Mouse (Mus musculus): ENCODE data around the gene Adra2b. TPM values are rescaled to one million over a fixed set of nuclear protein-coding genes. Genes with fewer than 3 reads are reported as not detected.

Gene Adra2b
- polyA plus RNA-seq, 1 experiment from 2014 or later, result 0.47 TPM

GRCm38 (mm10) chr2:127391323-127391722, 28.3 kb downstream of the Adra2b start:
- Histone ChIP-seq H3K4me2 (no peak overlapping the region), H3K4me3 (no peak overlapping the region), H3K9me3 (no peaks in the 10 kb centered on the region), H3K27ac (replicated peaks) (no peak overlapping the region), H3K4me1 (replicated peaks) (no peaks in the 10 kb centered on the region), H3K36me3 (no peaks in the 10 kb centered on the region), H3K27me3 (no peaks in the 10 kb centered on the region), H3K9ac (no peak overlapping the region)
- 79% methylated on average over 3 of the region's 3 CpGs for WGBS
- ATAC-seq (ENCODE audit: low FRiP score, low read depth), result no peak

GRCm38 (mm10) chr2:127394606-127395161, 31.7 kb downstream of the Adra2b start:
- H3K9ac ChIP-seq, result no peak overlapping the region
- no peaks in the 10 kb centered on the region for H3K4me1 ChIP-seq (replicated peaks)
- no peaks in the 10 kb centered on the region for H3K36me3 ChIP-seq
- H3K27me3 ChIP-seq, result no peaks in the 10 kb centered on the region
- WGBS, result 88% methylated on average over 5 of the region's 5 CpGs
- H3K4me3 ChIP-seq, result no peak overlapping the region
- H3K9me3 ChIP-seq, result no peaks in the 10 kb centered on the region
- no peak for ATAC-seq (ENCODE audit: low FRiP score, low read depth)
- H3K27ac ChIP-seq (replicated peaks), result no peak overlapping the region
- H3K4me2 ChIP-seq, result no peak overlapping the region

GRCm38 (mm10) chr2:127398738-127399137, 35.7 kb downstream of the Adra2b start:
- Histone ChIP-seq H3K9me3 (no peaks in the 10 kb centered on the region), H3K4me1 (replicated peaks) (no peaks in the 10 kb centered on the region), H3K27ac (replicated peaks) (no peak overlapping the region), H3K9ac (no peak overlapping the region), H3K4me3 (no peak overlapping the region), H3K36me3 (no peaks in the 10 kb centered on the region), H3K27me3 (0 out of 2 replicates have a peak, but pooled peaks cover 2% of the 10 kb centered on the region), H3K4me2 (no peak overlapping the region)
- 89% methylated on average over 7 of the region's 7 CpGs for WGBS
- no peak for ATAC-seq (ENCODE audit: low FRiP score, low read depth)

- WGBS, result 91% methylated on average over 6 of the region's 6 CpGs
- no peak for ATAC-seq (ENCODE audit: low FRiP score, low read depth)
- no peaks in the 10 kb centered on the region for H3K27me3 ChIP-seq
- no peak overlapping the region for H3K4me2 ChIP-seq
- H3K36me3 ChIP-seq, result no peaks in the 10 kb centered on the region
- no peaks in the 10 kb centered on the region for H3K4me1 ChIP-seq (replicated peaks)
- no peaks in the 10 kb centered on the region for H3K9me3 ChIP-seq
- H3K27ac ChIP-seq (replicated peaks), result no peak overlapping the region
- H3K9ac ChIP-seq, result no peak overlapping the region
- H3K4me3 ChIP-seq, result no peak overlapping the region
Observed at GRCm38 (mm10) chr2:127411126-127411525, 48.1 kb downstream of the Adra2b start.

- H3K36me3 ChIP-seq, result no peaks in the 10 kb centered on the region
- H3K9ac ChIP-seq, result no peak overlapping the region
- H3K4me3 ChIP-seq, result no peak overlapping the region
- H3K4me2 ChIP-seq, result no peak overlapping the region
- H3K4me1 ChIP-seq (replicated peaks), result no peaks in the 10 kb centered on the region
- WGBS, result 76% methylated on average over 10 of the region's 10 CpGs
- ATAC-seq (ENCODE audit: low FRiP score, low read depth), result no peak
- no peak overlapping the region for H3K27ac ChIP-seq (replicated peaks)
- H3K27me3 ChIP-seq, result no peaks in the 10 kb centered on the region
- no peaks in the 10 kb centered on the region for H3K9me3 ChIP-seq
Observed at GRCm38 (mm10) chr2:127415806-127416205, 52.8 kb downstream of the Adra2b start.

- Histone ChIP-seq H3K4me3 (no peak overlapping the region), H3K36me3 (no peaks in the 10 kb centered on the region), H3K4me2 (no peak overlapping the region), H3K9ac (no peak overlapping the region), H3K27me3 (no peaks in the 10 kb centered on the region), H3K4me1 (replicated peaks) (no peaks in the 10 kb centered on the region), H3K9me3 (no peaks in the 10 kb centered on the region), H3K27ac (replicated peaks) (no peak overlapping the region)
- ATAC-seq (ENCODE audit: low FRiP score, low read depth), result no peak
- WGBS, result 62% methylated on average over 3 of the region's 3 CpGs
Observed at GRCm38 (mm10) chr2:127416706-127417105, 53.7 kb downstream of the Adra2b start.

Other genes with a start within 250 kb of the Adra2b start
- 17.3 and 18.7 TPM in 2 replicates for gene Ncaph, start 229.3 kb upstream of the Adra2b start, polyA plus RNA-seq (2015; fragmentation: Nextera tagmentation; extraction: Ambion mirVana)
- gene Itpripl1, start 219.8 kb upstream of the Adra2b start, polyA plus RNA-seq (2015; fragmentation: Nextera tagmentation; extraction: Ambion mirVana), result 11.0 and 11.2 TPM in 2 replicates
- 0.87 and 1.0 TPM in 2 replicates for gene 1810024B03Rik, start 154.9 kb upstream of the Adra2b start, polyA plus RNA-seq (2015; fragmentation: Nextera tagmentation; extraction: Ambion mirVana)
- 45.0 and 50.1 TPM in 2 replicates for gene Snrnp200, start 154.8 kb upstream of the Adra2b start, polyA plus RNA-seq (2015; fragmentation: Nextera tagmentation; extraction: Ambion mirVana)
- 56.6 and 59.6 TPM in 2 replicates for gene Ciao1, start 115.4 kb upstream of the Adra2b start, polyA plus RNA-seq (2015; fragmentation: Nextera tagmentation; extraction: Ambion mirVana)
- gene Tmem127, start 115.3 kb upstream of the Adra2b start, polyA plus RNA-seq (2015; fragmentation: Nextera tagmentation; extraction: Ambion mirVana), result 55.2 and 58.7 TPM in 2 replicates
- gene Stard7, start 93.0 kb upstream of the Adra2b start, polyA plus RNA-seq (2015; fragmentation: Nextera tagmentation; extraction: Ambion mirVana), result 88.4 and 92.5 TPM in 2 replicates
- gene Dusp2, start 27.0 kb upstream of the Adra2b start, polyA plus RNA-seq (2015; fragmentation: Nextera tagmentation; extraction: Ambion mirVana), result 13.0 and 14.2 TPM in 2 replicates
- not detected in 2 replicates for gene Astl, start 24.6 kb upstream of the Adra2b start, polyA plus RNA-seq (2015; fragmentation: Nextera tagmentation; extraction: Ambion mirVana)
- gene Gpat2, start 62.0 kb downstream of the Adra2b start, polyA plus RNA-seq (2015; fragmentation: Nextera tagmentation; extraction: Ambion mirVana), result 0.18 and 0.33 TPM in 2 replicates
- 30.4 and 31.8 TPM in 2 replicates for gene Fahd2a, start 81.4 kb downstream of the Adra2b start, polyA plus RNA-seq (2015; fragmentation: Nextera tagmentation; extraction: Ambion mirVana)
- gene Kcnip3, start 158.9 kb downstream of the Adra2b start, polyA plus RNA-seq (2015; fragmentation: Nextera tagmentation; extraction: Ambion mirVana), result 11.0 and 13.9 TPM in 2 replicates
- 0.09 and 0.10 TPM in 2 replicates for gene Prom2, start 178.3 kb downstream of the Adra2b start, polyA plus RNA-seq (2015; fragmentation: Nextera tagmentation; extraction: Ambion mirVana)
- gene Zfp661, start 223.9 kb downstream of the Adra2b start, polyA plus RNA-seq (2015; fragmentation: Nextera tagmentation; extraction: Ambion mirVana), result 7.1 and 7.2 TPM in 2 replicates
- 130 and 142 TPM in 2 replicates for gene Mrps5, start 224.0 kb downstream of the Adra2b start, polyA plus RNA-seq (2015; fragmentation: Nextera tagmentation; extraction: Ambion mirVana)